Mouse (Mus musculus) G1E (cell line): ENCODE data around the gene Prrt1. TPM values are rescaled to one million over a fixed set of nuclear protein-coding genes. Genes with fewer than 3 reads are reported as not detected.
A peak's percentile ranks its signal among the peaks of the same experiment; 100 is the strongest.

ENCODE experiments used
- ATAC-seq: 2 replicates; pipeline ENCODE4 v1.8.0; 2016; ENCODE audit warnings: mild to moderate bottlenecking; ENCODE audit not compliant: insufficient number of reproducible peaks, poor library complexity, low FRiP score, severe bottlenecking; ENCODE audit errors: extremely low read depth
- DNase-seq: peaks from one replicate; pipeline ENCODE4 v3.0.0; 2012; ENCODE audit warnings: low spot score
- H3K27me3 ChIP-seq: 2 replicates; pipeline ENCODE4 v1.6.1; 2012; ENCODE audit warnings: mild to moderate bottlenecking, low read length, inconsistent platforms; ENCODE audit not compliant: insufficient read depth
- H3K36me3 ChIP-seq: replicated peaks from 2 replicates; pipeline ENCODE3; 2012; ENCODE audit warnings: mild to moderate bottlenecking, inconsistent platforms
- H3K4me1 ChIP-seq: 2 replicates; pipeline ENCODE4 v1.6.1; 2012; ENCODE audit warnings: low read depth, low read length, inconsistent platforms, mixed read lengths; ENCODE audit not compliant: insufficient read depth
- H3K4me3 ChIP-seq: 2 replicates; pipeline ENCODE4 v1.5.1; 2012; ENCODE audit warnings: low read depth, mild to moderate bottlenecking, inconsistent platforms, low read length, moderate library complexity, mixed read lengths
- H3K9me3 ChIP-seq: replicated peaks from 2 replicates; pipeline ENCODE4 v1.6.1; 2012; ENCODE audit warnings: inconsistent platforms
- CTCF ChIP-seq: IDR thresholded peaks from 2 replicates; pipeline ENCODE4 v1.5.1; 2012; ENCODE audit warnings: low read depth, low read length, inconsistent platforms, mixed read lengths
- GATA1 ChIP-seq: IDR thresholded peaks from 2 replicates; pipeline ENCODE4 v1.6.1; 2012; ENCODE audit warnings: borderline replicate concordance, low read length, inconsistent platforms, mixed read lengths
- GATA2 ChIP-seq: IDR thresholded peaks from 2 replicates; pipeline ENCODE4 v1.6.1; 2012; ENCODE audit warnings: low read depth, low read length, inconsistent platforms, borderline replicate concordance
- POLR2AphosphoS5 ChIP-seq: IDR thresholded peaks from 2 replicates; pipeline ENCODE4 v1.6.1; 2012; ENCODE audit warnings: low read depth, low read length, inconsistent platforms; ENCODE audit not compliant: insufficient replicate concordance
- TAL1 ChIP-seq: conservative IDR thresholded peaks from 2 replicates; pipeline ENCODE4 v1.6.1; 2012; ENCODE audit warnings: low read depth, low read length, inconsistent platforms, mixed read lengths
- polyA plus RNA-seq: library from polyadenylated mRNA; stranded (reverse); fragments of >175 nt; gene quantifications from 2 replicates; pipeline ENCODE4 v1.2.3, GENCODE M21; 2012
- total RNA-seq, 2 experiments: library from RNA; stranded (forward) in 1 of 2; stranded (reverse) in 1 of 2; fragments of 200-1000 nt in 1 of 2; fragments of >200 nt in 1 of 2; fragmentation: Nextera tagmentation in 1 of 2; gene quantifications; 2 replicates each; pipeline ENCODE4 v1.2.3; 2014 to 2017

Gene Prrt1
- total and polyA plus RNA-seq, 3 experiments, result not detected

DNA sequence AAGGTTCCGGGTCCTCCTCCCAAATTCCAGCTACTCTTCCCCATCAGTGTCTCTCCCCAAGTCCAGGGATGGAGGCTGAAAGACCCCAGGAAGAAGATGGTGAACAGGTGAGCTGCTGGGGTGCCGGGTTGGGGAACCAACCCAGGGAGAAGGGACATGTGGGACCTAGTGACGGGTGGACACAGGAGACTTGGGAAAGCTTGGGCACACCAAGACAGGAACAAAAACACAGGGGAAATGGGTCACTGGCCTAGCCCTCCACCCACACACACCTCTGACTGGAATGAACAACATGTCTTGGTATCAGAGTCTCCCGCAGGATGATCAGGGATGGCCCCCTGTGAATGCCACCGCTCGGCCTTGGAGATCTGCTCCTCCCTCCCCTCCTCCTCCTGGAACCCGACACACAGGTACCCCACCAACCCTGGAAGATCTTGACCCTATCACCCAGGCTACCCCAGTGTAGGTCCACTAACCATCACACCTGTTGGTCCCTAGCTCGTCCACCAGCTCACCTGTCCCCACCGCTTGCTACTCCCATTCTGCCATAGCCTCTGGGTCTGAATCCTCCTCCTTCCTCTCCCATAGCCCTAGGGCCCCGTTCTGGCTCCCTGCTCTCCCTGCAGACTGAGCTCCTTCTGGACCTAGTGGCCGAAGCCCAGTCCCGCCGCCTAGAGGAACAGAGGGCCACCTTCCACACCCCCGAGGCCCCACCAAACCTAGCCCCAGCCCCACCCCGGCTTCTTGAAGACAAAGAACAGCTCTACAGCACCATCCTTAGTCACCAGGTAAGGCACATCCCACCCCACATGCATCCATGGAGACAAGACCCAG is 39.0 kb upstream of the Prrt1 start:
- TF ChIP-seq POLR2AphosphoS5 (no peak), TAL1 (no peak), GATA1 (no peak), CTCF (no peak), GATA2 (no peak)
- H3K4me1 ChIP-seq, result peaks cover 75% of the 10 kb centered on the region

DNA sequence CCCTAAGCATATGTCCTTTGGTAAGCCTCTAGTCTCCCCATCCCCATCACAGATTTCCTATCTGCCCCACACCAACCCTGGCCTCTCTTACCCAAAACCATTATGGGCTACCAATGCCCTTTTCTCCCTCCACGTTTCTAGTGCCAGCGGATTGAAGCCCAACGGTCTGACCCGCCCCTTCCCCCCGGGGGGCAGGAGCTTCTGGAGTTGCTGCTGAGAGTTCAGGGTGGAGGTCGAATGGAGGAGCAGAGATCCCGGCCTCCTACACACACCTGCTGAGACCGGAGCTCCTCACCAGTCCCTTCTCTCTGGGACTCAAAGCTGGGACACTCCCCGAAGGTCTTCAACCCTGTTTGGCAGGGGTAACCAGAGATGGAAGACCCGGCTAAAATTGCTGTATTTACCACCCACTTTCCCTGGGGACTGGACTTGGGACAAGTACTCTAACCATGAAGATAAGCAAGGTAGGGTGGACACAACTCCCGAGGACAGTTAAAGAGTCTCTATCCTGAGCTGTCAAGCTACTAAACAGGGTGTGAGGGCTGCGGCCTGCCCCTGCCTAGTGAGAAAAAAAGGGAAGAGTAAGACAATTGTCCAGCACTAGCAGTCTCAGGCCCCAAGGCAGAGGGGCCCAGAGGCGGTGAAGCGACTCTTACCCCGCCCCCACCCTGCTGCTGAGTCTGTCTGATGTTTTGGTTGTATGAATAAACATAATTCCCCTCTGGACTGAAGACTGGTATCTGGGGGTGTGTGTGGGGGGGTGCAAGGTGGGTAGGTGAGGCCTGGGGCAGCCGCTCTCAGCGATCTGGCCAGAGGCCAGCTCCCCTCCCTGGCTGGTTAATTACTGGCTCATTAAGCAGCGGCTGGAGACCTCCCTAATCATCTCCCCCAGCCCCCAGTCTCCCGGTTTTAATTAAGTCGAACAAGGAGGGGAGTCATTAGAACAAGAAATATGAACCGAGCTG is 38.0 kb upstream of the Prrt1 start, which contains the start of gene Pbx2:
TSS of gene Pbx2 (plus strand) at position 238 of the 965 bp plus-strand sequence.
- 0 out of 2 replicates have a peak, but pooled peaks have one; percentile 16 for ATAC-seq
- DNase-seq, result peak; percentile 62
- no peaks in the 10 kb centered on the region for H3K9me3 ChIP-seq
- peaks cover 39% of the 10 kb centered on the region for H3K36me3 ChIP-seq
- peak within 1 kb of the TSS; percentile 74 for H3K4me3 ChIP-seq
- no peaks in the 10 kb centered on the region for H3K27me3 ChIP-seq
- H3K4me1 ChIP-seq, result peaks cover 82% of the 10 kb centered on the region
- TF ChIP-seq GATA2 (no peak), GATA1 (no peak), CTCF (no peak), TAL1 (no peak), POLR2AphosphoS5 (no peak)

More for the DNA sequence above, 39.0 kb upstream of the Prrt1 start:
- peak overlapping the region; percentile 74 for H3K4me3 ChIP-seq
- DNase-seq (no peak), ATAC-seq (no peak)
- H3K9me3 ChIP-seq, result no peaks in the 10 kb centered on the region
- peaks cover 30% of the 10 kb centered on the region for H3K36me3 ChIP-seq
- no peaks in the 10 kb centered on the region for H3K27me3 ChIP-seq

DNA sequence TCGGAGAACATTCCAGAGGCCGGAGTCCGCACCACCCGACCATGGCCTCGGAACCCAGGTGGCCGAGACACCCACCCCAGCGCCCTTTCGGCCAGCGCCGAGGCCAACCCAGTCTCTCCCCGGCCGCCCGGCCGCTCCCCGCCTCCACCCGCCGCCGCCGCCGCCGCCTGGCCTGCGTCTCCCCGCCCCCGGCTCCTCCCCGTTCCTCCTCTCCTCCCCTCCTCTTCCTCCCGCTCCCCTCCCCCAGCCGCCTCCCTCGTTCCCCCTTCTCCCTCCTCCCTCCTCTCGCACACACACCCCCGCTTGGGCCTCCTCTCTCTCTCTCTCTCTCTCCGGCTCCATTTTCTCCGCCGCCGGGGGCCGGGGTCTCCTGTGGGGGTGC is 37.3 kb upstream of the Prrt1 start:
- Histone ChIP-seq H3K36me3 (peaks cover 45% of the 10 kb centered on the region), H3K4me3 (peak overlapping the region; percentile 74), H3K27me3 (no peaks in the 10 kb centered on the region), H3K4me1 (peaks cover 81% of the 10 kb centered on the region), H3K9me3 (no peaks in the 10 kb centered on the region)
- ATAC-seq, result peak; percentile 40; the same call in 1 of the 2 replicates
- peak; percentile 83 for DNase-seq
- no peak for TF ChIP-seq TAL1
- no peak for TF ChIP-seq POLR2AphosphoS5
- TF ChIP-seq GATA1, result no peak
- no peak for TF ChIP-seq GATA2
- TF ChIP-seq CTCF, result no peak

DNA sequence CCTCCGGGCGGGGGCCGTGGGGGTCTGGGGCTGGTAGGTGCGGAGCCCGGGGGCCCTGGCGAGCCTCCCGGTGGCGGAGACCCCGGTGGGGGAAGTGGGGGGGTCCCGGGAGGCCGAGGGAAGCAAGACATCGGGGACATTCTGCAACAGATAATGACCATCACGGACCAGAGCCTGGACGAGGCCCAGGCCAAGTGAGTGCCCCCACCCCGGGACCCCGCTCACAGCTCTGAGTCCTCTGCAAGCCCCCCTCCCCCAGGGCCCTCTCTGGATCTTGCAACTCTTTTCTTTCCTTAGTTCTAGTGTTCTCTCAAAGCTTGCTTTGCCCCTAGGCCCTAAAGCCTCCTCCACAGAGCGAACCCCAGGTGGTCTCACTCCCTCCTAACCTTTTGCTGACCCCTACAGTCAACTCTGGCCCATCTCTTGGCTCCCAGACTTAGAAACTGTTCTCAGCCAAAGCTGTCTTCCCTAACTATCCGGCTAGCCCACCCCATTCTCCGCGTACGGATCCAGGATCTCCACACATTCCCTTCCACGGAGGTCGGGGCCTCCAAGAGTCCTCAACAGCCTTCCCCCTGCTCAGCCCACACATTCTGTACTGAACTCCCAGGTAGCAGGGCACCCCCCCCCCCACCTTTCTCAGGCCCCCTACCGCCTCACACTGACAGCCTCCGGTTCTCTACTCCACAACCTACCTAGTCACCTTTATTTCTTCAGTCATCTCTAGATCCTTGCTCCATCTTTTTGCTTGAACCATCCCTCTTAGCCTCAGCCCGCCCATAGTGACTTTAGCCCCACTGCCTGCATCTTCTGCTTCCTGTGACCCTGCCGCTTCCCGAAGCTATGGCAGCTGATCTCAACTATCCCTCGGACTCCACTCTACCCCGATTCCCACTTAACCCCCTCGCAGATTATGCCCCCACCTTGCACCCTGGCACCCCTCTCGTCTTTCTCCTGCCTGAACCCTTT is 36.5 kb upstream of the Prrt1 start:
- Histone ChIP-seq H3K36me3 (peaks cover 49% of the 10 kb centered on the region), H3K9me3 (no peaks in the 10 kb centered on the region), H3K4me3 (peak overlapping the region; percentile 74), H3K4me1 (peaks cover 86% of the 10 kb centered on the region), H3K27me3 (no peaks in the 10 kb centered on the region)
- ATAC-seq (no peak), DNase-seq (no peak)
- TF ChIP-seq CTCF (no peak), POLR2AphosphoS5 (no peak), TAL1 (no peak), GATA1 (no peak), GATA2 (no peak)

DNA sequence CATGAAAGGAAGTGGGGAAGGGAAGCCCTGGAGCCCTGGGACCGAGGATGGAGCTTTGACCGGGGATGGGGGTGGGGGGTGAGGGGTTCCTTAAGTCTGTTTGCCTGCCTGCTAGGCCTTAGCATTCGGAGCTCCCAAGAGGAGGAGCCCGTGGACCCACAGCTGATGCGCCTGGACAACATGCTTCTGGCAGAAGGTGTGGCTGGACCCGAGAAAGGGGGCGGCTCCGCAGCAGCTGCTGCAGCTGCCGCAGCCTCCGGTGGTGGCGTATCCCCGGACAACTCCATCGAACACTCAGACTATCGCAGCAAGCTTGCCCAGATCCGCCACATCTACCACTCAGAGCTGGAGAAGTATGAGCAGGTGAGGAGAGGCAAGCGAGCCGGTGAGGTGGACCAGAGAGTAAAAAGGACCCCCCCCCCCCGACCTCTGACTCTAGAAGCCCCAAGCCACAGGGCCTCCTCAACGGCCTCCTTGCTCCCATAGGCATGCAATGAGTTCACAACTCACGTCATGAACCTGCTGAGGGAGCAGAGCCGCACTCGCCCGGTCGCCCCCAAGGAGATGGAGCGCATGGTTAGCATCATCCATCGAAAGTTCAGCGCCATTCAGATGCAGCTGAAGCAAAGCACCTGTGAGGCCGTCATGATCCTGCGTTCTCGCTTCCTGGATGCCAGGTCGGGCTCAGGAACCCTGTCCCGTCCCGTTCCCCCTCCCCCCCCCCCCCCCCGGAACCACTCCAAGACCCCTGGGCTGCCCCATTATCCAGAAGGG is 35.4 kb upstream of the Prrt1 start:
- H3K4me3 ChIP-seq, result peak overlapping the region; percentile 74; the same call in 1 of the 2 replicates
- no peaks in the 10 kb centered on the region for H3K27me3 ChIP-seq
- ATAC-seq (no peak), DNase-seq (no peak)
- H3K9me3 ChIP-seq, result no peaks in the 10 kb centered on the region
- TF ChIP-seq TAL1 (no peak), POLR2AphosphoS5 (no peak), CTCF (no peak), GATA1 (no peak), GATA2 (no peak)
- peaks cover 84% of the 10 kb centered on the region for H3K4me1 ChIP-seq
- peaks cover 56% of the 10 kb centered on the region for H3K36me3 ChIP-seq
